Mouse (Mus musculus) erythroblast, embryonic 14.5 days (primary cell): ENCODE data around the gene Ccdc117.

Experiments used
- GATA1 ChIP-seq: IDR thresholded peaks from 2 replicates; pipeline ENCODE4 v1.6.1; 2012; ENCODE audit warnings: low read length, inconsistent platforms, mixed read lengths
- TAL1 ChIP-seq: IDR thresholded peaks from 3 replicates; pipeline ENCODE4 v1.6.1; 2012; ENCODE audit warnings: low read length, inconsistent platforms, mixed read lengths

- TF ChIP-seq GATA1 (no peak), TAL1 (no peak)
Measured at GRCm38 (mm10) chr11:5551430-5551829, 9.4 kb upstream of the Ccdc117 start.
